Mouse (Mus musculus) skeletal muscle tissue, adult 2 months (tissue): ENCODE data around the gene Dpy19l3.

Experiments
- DNase-seq: peaks from one replicate; pipeline ENCODE4 v3.0.0-alpha.2; 2012; ENCODE audit warnings: low read depth, low spot score

The Dpy19l3 gene

GRCm38 (mm10) chr7:35636874-35637273 lies 117.4 kb downstream of the Dpy19l3 start:
- DNase-seq, result no peak

- DNase-seq, result no peak
Measured at GRCm38 (mm10) chr7:35636229-35636628, 118.0 kb downstream of the Dpy19l3 start.
